Mouse (Mus musculus) embryo, embryonic 9.5 days (tissue): ENCODE results near the gene Hrh3.

Experiments
- DNase-seq: peaks from one replicate; pipeline ENCODE4 v3.0.0-alpha.2; 2017; ENCODE audit errors: extremely low spot score

The Hrh3 gene

DNA sequence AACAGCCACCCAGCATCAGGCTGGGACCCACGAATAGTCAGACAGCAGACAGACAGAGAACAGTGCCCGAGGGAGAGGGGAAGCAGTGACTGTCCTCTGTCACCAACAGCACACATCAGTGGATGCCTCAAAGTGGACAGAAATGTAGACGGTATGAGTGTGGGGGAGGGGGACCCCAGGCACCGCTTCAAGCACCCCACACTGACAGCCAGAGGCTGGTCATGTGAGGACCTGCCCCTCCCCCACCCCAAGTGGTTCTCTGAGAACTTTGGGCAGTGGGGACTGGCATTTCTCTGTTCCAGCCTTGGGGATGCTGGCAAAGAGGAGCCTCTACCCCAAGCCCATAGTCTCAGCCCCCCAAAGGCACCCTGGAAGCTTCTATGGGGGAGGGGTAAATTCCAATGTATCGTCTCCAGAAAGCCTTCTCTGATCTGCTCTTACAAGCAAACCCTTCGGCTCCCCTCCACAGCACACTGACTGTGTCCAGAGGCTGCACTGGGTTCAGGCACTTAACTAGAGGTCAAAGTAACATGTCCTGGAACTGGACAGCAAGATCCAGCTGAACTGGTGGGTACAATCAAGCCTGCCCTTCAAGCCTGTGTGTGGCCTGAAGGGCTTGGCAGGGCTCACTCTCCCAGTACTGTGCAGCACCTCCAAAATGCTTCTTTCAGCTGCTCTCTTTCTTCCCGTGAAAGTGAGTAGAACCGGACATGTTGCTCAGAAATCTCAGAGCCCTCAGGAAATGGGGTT, 1.3 kb upstream of the Hrh3 start:
- DNase-seq = no peak

DNA sequence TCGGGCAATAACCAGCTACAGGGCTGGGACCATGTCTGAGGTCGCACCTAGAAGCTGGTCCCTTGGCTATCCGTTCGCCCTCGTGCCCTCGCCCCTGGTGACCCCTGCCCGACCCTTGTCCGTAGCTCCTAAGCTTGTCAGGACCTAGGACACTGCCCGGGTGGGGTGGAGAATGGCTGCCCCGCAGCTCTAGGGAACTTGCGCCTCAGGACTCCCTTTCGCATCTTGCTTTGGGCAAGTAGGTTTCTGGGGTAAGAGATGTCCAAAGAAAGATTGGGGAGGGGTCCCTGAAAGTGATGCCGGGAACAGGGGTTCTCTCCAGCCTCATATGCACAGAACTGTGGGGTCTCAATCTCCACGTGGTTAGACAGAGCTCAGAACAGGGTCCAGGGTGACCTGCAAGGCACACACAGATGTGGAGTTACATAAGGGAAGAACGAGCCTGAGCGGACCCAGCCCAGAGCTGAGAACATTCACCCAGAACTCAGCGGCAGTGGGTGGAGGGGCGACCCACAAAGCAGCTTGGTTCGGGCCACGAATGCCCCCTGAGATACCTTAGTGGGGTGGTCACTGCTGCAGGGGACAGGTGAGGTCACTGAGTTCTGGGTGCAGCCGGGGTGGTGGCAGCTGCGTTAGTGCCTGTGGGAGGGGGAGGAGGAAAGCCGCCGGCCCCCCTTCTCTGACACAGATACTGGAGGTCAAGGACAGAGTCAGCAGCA, 530 bp upstream of the Hrh3 start:
- peak; percentile 16 for DNase-seq

DNA sequence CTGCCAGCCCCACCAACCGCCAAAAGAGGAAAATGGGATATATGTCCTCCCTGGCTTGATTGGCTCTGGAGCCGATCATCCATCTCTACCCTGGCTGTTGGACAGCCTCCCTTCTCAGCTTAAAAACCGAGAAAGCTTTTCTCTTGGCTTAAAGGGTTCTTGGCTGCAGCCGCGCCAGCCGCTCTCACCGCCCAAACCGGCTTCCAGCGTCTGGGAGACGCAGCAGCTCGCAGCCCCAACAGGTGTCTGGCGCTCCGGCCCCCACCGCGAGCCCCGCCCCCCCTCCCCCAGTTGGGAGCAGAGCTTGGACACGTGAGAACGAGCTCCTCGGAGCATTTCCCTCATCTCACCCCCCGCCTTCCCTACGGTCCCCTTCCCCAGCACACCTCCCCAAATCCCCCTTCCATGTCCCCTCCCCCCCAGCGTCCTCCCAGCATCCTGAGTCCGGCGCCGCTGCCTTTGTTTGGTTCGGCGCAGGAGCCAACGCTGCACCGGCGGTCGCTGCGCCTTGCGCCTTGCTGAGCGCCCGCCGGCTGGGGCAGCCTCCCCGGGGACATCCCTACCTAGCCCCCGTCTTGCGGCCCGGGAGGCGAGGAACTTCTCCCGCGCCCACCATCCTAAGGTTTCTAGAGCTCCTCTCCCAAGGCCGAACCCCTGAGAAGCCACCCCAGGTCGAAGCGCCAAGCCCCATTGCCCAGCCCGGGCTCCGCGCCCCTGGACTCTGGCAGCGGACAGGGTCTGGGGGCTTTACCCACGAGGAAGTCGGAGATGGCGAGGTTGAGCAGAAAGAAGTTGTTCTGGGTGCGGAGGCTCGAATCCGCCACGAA, 924 bp downstream of the Hrh3 start:
- peak; percentile 15 for DNase-seq

DNA sequence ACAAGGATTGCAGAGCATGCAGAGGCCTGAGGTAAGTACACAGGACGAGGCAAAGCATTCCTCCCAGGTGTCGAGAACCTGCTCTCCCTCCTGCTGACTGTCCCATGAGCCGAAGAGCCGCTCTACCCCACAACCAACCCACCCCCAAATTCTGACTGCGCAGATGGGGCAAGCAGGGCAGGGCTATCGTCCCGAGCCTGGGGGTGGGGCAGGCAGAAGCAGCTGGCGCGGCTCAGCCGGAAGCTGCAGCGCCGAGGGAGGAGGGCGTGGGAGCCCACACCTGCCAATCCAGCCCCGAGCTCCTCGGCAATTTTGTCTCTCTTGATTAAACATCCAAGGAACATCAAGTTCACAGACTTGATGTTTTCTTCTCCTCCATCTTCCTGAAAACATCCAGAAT, 4.8 kb downstream of the Hrh3 start:
- no peak for DNase-seq

DNA sequence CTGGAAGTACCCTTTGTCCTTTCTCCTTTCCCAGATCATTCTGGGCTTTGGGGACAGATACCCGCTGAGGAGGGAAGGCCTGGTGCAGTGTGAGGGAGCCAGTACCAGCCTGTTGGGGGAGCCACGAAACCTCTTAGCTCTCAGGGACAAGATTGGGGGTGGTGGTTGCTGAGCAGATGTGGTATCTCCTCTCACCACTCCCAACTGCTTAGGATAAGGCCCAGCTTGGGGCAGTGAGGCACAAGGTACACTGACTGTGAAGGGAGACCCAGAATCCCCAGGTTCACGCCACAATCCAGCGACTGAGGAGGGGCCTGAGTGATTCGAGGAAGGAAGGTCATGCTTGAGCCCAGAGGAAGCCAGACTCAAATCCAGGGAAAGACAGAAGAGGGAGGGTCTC, 6.1 kb downstream of the Hrh3 start:
- no peak for DNase-seq

DNA sequence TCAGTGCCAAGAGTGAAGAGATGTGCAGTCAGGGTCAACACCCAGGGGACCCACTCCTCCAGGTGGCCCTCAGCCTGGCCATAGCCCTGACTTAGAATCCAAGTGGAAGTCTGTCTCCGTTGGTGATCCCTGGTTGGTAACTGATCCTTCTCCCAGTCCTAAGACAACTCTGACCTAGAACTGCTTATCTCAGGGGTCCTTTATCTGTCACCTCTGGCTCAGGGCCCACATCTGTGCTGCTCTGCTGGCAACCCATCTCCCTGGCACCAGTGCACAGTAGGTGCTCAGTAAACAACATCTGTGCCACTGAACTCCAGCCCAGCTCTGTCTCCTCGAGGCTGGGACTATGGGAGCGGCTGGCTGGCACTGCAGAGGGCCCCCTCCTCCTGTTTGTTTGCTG, 6.7 kb downstream of the Hrh3 start:
- no peak for DNase-seq

DNA sequence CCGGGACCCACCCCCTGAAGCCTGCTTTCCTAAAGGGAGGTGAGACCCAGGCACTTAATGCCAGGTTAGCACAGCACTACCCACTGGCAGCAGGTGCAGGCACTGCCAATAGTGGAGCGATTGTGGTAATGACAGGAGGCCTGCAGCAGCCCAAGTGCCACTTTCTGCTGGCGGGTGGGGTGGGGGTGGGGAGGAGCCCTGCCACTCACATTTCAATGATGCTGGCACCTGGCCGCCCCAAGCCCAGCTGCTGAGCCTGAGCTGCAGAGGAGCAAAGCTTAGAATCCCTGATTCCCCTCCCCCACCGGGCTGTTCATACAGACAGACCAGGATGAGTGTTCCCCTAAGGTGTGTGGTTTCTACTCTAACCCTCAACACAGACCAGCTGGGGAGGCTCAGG, 8.6 kb downstream of the Hrh3 start:
- DNase-seq = no peak

DNA sequence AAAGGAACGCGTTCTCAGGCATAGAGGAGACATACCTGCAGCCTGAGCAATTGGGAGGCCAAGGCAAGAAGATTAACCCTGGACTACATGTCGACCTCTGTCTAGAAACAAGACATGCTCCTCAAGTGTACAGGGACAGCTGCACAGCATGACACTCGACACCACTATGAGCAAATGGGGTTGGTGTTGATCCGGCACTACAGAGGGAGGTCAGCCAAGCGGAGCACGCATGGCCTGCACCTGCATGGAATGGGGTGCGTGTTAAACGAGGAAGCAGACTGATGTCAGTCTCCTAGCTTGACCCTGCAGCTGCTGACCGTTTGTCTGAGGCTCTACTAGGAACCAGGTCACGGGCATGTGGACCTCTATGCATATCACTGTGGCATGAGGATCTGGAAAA, 14.0 kb downstream of the Hrh3 start:
- DNase-seq = no peak

DNA sequence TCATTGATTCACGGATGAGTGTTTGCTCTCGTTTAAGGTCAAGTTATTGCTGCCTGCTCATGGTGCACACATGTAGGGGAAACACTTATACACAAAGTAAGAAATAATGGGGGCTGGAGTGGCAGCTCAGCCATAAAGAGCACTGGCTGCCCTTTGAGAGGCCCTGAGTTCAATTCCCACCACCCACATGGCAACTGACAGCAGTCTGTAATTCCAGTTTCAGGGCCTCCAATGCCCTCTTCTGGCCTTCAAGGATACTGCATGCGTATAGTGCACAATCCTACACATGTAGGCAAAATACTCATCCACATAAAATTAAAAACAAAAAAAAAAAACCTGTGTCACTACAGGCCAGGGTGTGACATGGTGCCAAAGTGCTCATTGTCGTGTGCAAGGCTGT, 16.8 kb downstream of the Hrh3 start:
- DNase-seq = no peak

DNA sequence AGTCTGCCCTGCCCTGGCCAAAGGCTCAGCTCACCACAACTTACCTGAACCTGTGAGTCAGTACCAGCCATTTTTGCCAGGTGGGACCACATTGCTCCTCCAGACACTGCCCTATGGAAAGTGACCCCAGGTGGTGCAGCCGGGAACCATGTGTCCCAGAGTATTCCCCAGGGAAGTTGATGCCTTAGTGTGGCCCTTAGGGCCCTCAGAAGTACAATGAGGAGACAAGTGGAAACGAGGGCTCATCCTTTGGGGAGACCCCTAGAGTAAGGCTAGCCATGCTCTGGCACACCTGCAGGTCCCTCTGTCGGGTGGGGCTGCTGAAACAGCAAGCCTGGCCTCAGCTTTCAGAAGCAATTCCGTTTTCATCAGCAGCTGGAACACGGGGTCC, 17.7 kb downstream of the Hrh3 start:
- no peak for DNase-seq

DNA sequence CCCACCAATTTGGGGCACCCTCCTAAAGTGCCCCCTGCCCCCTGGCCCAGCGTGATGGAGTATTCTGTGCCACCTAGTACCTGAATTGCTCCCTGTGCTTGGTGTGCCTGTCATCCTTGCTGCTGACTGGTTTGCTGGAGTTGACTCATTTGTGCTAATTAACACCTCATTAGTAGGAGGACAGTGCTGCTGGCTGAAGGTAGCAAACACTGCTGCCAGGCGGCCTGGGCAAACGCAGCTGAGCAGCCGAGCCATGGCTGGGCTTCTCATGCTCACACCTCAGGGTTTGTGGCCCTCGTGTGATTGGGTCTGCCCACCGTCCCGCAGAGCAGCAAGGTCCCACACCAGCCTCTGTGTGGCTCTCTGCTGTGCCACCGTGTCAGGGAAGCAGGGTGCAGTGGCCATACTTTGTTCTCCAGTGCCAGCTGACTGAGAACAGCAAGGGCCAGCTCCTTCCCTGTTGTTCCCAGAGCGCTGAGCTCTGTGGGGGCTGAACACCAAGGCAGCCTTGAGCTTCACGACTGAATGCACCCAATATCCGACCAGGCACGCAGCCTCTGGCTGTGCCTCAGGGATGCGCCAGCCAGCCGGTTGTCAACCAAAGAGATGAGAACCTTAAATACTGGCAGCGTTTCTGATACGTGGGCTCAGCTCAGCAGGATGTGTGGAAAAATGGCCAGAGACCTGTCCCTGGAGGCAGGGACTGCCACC, 18.2 kb downstream of the Hrh3 start:
- no peak for DNase-seq

DNA sequence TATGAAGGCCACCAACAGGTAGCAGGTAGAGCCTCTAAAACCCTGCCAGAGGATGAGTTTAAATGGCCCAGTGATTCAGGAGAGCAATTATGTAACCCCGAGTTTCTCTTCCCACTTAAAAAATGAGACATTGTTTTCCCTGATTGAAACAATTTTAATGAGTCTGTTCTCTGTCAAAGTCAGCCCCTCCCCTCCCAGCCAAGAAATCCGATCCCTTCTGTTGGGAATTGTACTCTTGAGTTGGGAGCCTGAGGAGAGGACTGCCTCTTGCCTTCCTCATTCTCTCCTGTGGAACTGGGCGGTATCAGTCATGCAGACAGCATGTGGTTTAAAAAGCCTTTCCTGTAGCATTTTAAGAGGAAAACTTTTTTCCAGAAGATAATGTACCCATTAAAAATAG, 19.7 kb downstream of the Hrh3 start:
- DNase-seq = no peak

DNA sequence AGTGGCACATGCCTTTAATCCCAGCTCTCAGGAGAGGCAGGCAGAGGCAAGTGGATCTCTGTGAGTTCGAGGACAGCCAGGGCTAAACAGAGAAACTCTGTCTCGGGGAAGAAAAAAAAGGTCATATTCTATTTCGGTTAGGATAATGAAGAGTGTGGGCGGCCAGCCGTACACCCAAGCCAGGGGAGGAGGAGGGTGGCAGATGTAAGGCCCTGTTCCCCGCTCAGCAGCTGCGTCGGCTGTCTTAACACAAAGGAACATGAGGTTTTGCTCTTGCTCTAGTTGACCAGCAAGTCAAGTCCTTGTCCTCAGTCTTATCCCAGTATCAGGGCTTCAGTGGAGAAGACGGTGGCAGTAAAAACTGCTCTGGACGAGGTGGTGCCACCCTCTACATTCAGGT, 21.2 kb downstream of the Hrh3 start:
- no peak for DNase-seq

DNA sequence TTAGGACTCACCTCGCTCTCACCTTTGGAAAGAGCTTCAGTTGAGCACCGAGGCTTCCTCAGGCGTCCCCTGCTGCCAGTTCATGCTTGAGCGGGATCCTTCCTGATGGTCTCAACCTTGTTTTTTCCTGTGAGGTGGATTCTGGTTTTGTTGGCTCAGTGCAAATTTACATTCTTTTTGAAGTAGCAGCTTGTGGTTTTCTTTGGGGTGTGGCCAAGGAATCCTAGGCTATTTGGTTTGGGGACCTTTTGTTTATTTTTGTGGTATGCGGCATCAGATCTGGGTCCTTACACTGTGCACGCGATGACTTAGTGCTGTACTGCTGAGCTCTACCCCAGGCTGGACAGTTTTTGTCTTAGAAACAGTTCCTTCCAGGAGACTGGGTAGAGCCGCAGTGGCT, 23.6 kb downstream of the Hrh3 start:
- DNase-seq = no peak

DNA sequence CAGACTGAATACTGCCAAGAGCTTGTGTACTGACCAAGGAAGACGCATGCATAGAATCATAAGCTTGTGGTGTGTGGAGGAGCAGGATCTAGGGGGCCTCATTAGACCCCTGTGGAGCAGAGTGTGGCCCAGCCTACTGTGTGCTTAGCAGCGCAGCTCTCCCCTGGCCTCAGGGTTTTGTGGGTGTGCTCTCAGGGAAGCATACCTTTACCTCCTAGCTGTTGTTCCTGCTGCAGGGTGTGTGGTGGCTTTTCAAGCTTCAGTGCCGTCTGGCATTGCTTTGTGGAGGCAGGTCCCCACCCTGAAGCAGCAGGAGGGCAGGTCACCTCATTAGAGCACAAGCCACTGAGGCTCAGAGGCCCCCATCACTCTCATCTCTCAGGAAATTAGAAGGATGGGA, 26.7 kb downstream of the Hrh3 start:
- no peak for DNase-seq

DNA sequence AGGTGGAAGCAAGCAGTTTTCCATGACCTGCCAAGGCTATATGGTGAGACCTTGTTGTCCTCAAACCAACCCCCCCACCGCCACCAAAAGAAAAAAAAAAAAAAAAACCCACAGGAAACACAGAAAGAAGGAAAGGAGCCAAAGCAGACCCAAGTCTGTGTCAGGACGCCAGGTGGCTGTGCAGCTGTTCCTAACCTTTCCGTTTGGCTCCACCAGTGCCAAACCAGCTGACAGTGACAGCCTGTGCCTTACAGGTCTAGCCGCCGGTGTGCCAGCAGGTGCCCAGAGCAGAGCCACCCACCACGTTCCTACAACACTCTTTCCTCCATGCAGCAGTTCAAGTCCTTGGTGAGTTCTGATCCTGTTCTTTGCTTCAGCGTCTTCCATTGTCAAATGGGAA, 31.4 kb downstream of the Hrh3 start:
- no peak for DNase-seq

DNA sequence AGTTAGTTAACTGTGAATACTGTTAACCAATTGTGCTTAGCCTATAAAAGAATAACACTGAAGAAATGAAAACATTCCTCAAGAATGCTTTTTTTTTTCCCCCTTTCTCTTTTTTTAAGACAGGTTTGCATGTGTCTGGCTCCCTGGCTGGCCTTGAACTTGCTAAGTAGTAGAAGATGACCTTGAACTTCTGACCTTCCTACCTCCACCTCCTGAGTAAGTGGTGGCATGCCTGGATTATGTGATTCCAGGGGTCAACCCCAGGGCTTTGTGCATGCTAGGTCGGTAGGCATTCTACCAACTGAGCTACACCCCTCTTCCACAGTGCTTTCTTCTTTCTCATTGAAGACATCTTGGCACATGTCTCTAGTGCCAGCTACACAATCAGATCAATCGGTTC, 32.6 kb downstream of the Hrh3 start:
- no peak for DNase-seq

DNA sequence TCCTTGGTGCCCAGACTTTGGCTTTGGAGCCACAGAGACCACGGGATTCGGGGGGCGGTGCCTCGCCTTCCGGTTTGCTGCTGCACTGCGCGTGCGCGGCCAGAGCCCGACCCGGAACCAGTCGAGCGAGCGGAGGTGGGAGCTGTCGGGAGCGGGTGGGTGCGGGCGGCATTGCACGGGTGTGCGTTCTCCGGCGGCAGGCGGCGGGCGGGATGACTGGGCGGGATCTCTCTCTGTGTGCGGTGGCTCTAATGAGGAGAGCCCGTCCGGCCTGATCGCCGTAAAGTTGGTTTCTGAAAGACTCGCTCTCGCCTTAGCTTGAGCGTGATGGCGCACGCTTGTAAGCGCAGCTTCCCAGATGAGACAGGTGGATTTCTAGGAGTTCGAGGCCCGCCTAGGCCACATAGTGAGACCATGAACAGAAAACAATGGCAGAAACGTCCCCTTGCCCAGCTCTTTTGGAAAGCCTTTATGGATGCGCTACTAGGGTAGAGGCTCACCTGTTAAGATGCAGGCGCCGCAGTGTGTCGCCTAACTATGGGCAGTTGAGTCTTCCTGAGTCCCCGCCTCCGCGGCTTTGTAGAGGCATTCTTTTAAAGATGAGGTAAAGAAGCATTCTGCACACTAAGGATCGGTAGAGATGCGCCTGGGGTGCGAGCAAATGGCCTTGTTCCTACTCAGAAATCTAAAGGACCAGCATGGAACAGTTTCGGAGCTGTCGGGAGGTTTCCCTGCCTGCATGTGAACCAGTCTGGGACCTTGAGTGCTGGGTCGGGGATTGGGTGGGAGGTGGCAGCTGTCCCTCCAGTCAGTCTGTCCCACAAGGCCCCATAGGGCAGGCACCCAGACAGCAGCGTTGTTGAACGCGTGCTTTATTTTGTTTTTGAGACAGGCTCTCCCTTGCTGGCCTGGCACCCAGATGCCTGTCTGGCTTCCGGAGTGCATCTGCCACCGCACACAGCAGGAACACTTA, 33.5 kb downstream of the Hrh3 start, which contains the start of gene Mtg2:
Gene Mtg2, plus strand, starts transcription at position 108 of the 973 bp plus-strand sequence.
- peak; percentile 95 for DNase-seq

DNA sequence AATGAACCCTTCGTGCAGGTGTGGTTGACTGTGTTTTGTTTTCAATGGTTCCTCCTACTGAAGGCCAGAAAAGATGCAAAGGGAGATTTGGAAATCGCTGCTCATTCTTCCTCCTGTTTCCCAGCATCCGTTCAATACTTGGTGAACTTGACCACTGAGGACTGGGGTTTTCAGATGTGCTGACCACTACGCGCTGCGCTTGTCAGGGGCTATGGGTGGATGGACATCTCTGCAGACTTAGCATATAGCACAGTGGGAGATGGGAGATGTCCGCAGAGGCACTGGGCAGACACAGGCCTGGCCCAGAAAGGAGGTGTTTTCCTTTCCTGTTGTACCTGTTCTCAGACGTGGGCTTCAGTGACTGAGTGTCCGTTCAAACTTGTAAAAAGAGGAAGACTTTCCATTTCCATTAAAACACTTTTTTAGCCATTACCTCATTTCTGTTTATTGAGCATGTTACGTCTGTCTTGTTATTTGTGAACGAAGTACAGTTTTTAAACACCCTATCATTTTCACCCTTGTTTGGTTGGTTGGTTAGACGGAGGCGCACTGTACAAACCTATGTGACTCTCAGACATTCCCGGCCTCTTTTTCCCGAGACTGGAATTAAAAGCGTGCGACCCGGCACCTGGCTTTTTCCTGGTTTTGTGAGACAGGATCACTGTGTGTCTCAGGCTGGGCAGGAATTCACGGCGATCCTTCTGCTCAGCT, 34.4 kb downstream of the Hrh3 start:
- DNase-seq = no peak
